Mouse (Mus musculus) heart, postnatal 0 days (tissue): ENCODE results near the gene Lck.

Experiments used
- CTCF ChIP-seq: IDR thresholded peaks from 2 replicates; pipeline ENCODE4 v1.5.1; 2016; ENCODE audit warnings: antibody characterized with exemption, control low read depth, low read depth
- EP300 ChIP-seq: IDR thresholded peaks from 2 replicates; pipeline ENCODE4 v1.6.1; 2016; ENCODE audit warnings: antibody characterized with exemption, low read depth

- TF ChIP-seq EP300 (no peak), CTCF (peak; percentile 78)
Measured at GRCm38 (mm10) chr4:129514300-129514898, 59.0 kb downstream of the Lck start.
